ENCODE assay signal across 26 mouse cellular contexts in genomic region chr6:28635531-28636348, GRCm38 (mm10).
DNase-seq lines count a peak whose midpoint lies in the region; ATAC-seq and TF ChIP-seq lines count a peak whose summit lies in the region.
"Had no signal": no experiment of that assay in that cellular context is flagged by ENCODE, and none has a peak within 500 bp of the region (broad histone marks: within the 10 kb centered on the region; RNA-seq: fewer than 3 reads in every experiment).

No protein-coding gene starts in this region.

- peaks cover 72% of the 10 kb centered on the region for H3K36me3 ChIP-seq in G1E (replicated peaks)
- no peaks in the 10 kb centered on the region for H3K36me3 ChIP-seq in liver, embryonic 14.5 days (replicated peaks; ENCODE audit: control insufficient read depth, insufficient read depth, low read depth)
- peaks cover 3% of the 10 kb centered on the region; the same call in 1 of the 2 replicates for H3K36me3 ChIP-seq in intestine, postnatal 0 days (ENCODE audit: control insufficient read depth, insufficient read depth)
- H3K36me3 ChIP-seq: forebrain, embryonic 10.5 days; forebrain, embryonic 15.5 days; heart, embryonic 12.5 days; hindbrain, embryonic 13.5 days; limb, embryonic 13.5 days; midbrain, embryonic 10.5 days; midbrain, embryonic 15.5 days; stomach, embryonic 15.5 days had no signal

- H3K4me1 ChIP-seq in G1E (ENCODE audit: insufficient read depth, low read depth, low read length) = peaks cover 12% of the 10 kb centered on the region
- H3K4me1 ChIP-seq in liver, embryonic 14.5 days (replicated peaks; ENCODE audit: control insufficient read depth in 2 of 2, insufficient read depth in 2 of 2, low read length in 1 of 2) = peaks cover 16% of the 10 kb centered on the region in 2 experiments
- no peaks in the 10 kb centered on the region for H3K4me1 ChIP-seq in intestine, postnatal 0 days (replicated peaks; ENCODE audit: control insufficient read depth, insufficient read depth, low read length)

- no peaks in the 10 kb centered on the region for H3K9me3 ChIP-seq in G1E (replicated peaks)
- no peaks in the 10 kb centered on the region for H3K9me3 ChIP-seq in liver, embryonic 14.5 days (ENCODE audit: control insufficient read depth, low read length)
- no peaks in the 10 kb centered on the region for H3K9me3 ChIP-seq in intestine, postnatal 0 days (ENCODE audit: control insufficient read depth)
- H3K9me3 ChIP-seq: forebrain, embryonic 10.5 days; forebrain, embryonic 15.5 days; heart, embryonic 12.5 days; hindbrain, embryonic 13.5 days; limb, embryonic 13.5 days; midbrain, embryonic 10.5 days; midbrain, embryonic 15.5 days; stomach, embryonic 15.5 days had no signal

- H3K27ac ChIP-seq in liver, embryonic 14.5 days = no peak overlapping the region; the same call in 1 of the 2 replicates
- no peak overlapping the region for H3K27ac ChIP-seq in intestine, postnatal 0 days (ENCODE audit: low read depth, low read length)
- H3K27ac ChIP-seq: forebrain, embryonic 10.5 days; forebrain, embryonic 15.5 days; hindbrain, embryonic 13.5 days; limb, embryonic 13.5 days; macrophage; midbrain, embryonic 10.5 days; midbrain, embryonic 15.5 days; stomach, embryonic 15.5 days had no signal

- H3K4me2 ChIP-seq in liver, embryonic 14.5 days (ENCODE audit: low read depth) = 0 out of 2 replicates have a peak overlapping the region, but pooled peaks have one; percentile 8
- H3K4me2 ChIP-seq in intestine, postnatal 0 days (replicated peaks; ENCODE audit: low read depth) = no peak overlapping the region
- H3K4me2 ChIP-seq: forebrain, embryonic 15.5 days; heart, embryonic 12.5 days; hindbrain, embryonic 13.5 days; limb, embryonic 13.5 days; midbrain, embryonic 15.5 days; stomach, embryonic 15.5 days had no signal

- no peaks in the 10 kb centered on the region for H3K27me3 ChIP-seq in G1E (ENCODE audit: insufficient read depth, low read length)
- H3K27me3 ChIP-seq in liver, embryonic 14.5 days (ENCODE audit: control insufficient read depth, insufficient read depth, low read length) = no peaks in the 10 kb centered on the region
- H3K27me3 ChIP-seq in intestine, postnatal 0 days (replicated peaks; ENCODE audit: control insufficient read depth, insufficient read depth, low read length) = no peaks in the 10 kb centered on the region
- H3K27me3 ChIP-seq: CH12.LX; forebrain, embryonic 15.5 days; heart, embryonic 12.5 days; hindbrain, embryonic 13.5 days; limb, embryonic 13.5 days; midbrain, embryonic 15.5 days; stomach, embryonic 15.5 days had no signal

- H3K4me3 ChIP-seq in G1E (ENCODE audit: low read depth, low read length) = no peak overlapping the region
- H3K4me3 ChIP-seq in liver, embryonic 14.5 days (ENCODE audit: insufficient read depth in 1 of 2, low read depth in 2 of 2, low read length in 2 of 2) = no peak overlapping the region
- H3K4me3 ChIP-seq in intestine, postnatal 0 days (ENCODE audit: low read depth, low read length) = no peak overlapping the region
- H3K4me3 ChIP-seq: forebrain, embryonic 10.5 days; forebrain, embryonic 15.5 days; heart, embryonic 12.5 days; hindbrain, embryonic 13.5 days; limb, embryonic 13.5 days; midbrain, embryonic 10.5 days; midbrain, embryonic 15.5 days; stomach, embryonic 15.5 days had no signal

- WGBS in liver, embryonic 14.5 days (ENCODE audit: insufficient replicate concordance) = 48% methylated on average over 6 of the region's 6 CpGs
- 75% methylated on average over 6 of the region's 6 CpGs for WGBS in intestine, postnatal 0 days

- no peak for DNase-seq in G1E (ENCODE audit: low spot score)
- peak; percentile 55 for DNase-seq in MN1 (ENCODE audit: low spot score)
- no peak for DNase-seq in liver, embryonic 14.5 days (ENCODE audit: low read depth in 3 of 3, low spot score in 3 of 3)
- no peak for DNase-seq in left cerebral cortex, adult 11 months (ENCODE audit: low spot score)
- DNase-seq: cerebellum, adult 8-10 months; cerebellum, postnatal 25 days; gastrocnemius, postnatal 25 days; heart, adult 18-20 months; heart, postnatal 4 days; kidney, adult 11 months; layer of hippocampus, adult 9-11 months; lung, adult 2 months; lung, postnatal 10 days; right cerebral cortex, postnatal 25 days had no signal

- H3K9ac ChIP-seq in liver, embryonic 14.5 days (replicated peaks) = no peak overlapping the region; the same call in 1 of the 2 replicates
- no peak overlapping the region for H3K9ac ChIP-seq in intestine, postnatal 0 days (ENCODE audit: low read depth, low read length)
- H3K9ac ChIP-seq: forebrain, embryonic 15.5 days; heart, embryonic 12.5 days; hindbrain, embryonic 13.5 days; limb, embryonic 13.5 days; midbrain, embryonic 15.5 days; stomach, embryonic 15.5 days had no signal

- no peak for TF ChIP-seq CTCF in G1E (IDR thresholded peaks at IDR 0.05; ENCODE audit: low read depth, low read length)
- TF ChIP-seq CTCF in liver, embryonic 14.5 days (IDR thresholded peaks at IDR 0.05; ENCODE audit: low read depth) = no peak
- no peak for TF ChIP-seq CTCF in intestine, postnatal 0 days (IDR thresholded peaks at IDR 0.05; ENCODE audit: low read depth)

- TF ChIP-seq EP300 in liver, embryonic 14.5 days (IDR thresholded peaks at IDR 0.05; ENCODE audit: low read depth) = 0 out of 2 replicates have a peak, but pooled peaks have one; percentile 16

- peak; percentile 54 for ATAC-seq in G1E (ENCODE audit: extremely low read depth, insufficient number of reproducible peaks, low FRiP score, poor library complexity, severe bottlenecking)
- peak; percentile 70 for ATAC-seq in liver, embryonic 14.5 days (ENCODE audit: insufficient read depth)
- ATAC-seq in megakaryocyte-erythroid progenitor cell, adult 5-6 weeks (replicated peaks; ENCODE audit: low FRiP score, low TSS enrichment, poor library complexity, severe bottlenecking) = peak; percentile 69
- no peak for ATAC-seq in intestine, postnatal 0 days
- ATAC-seq: forebrain, embryonic 15.5 days; midbrain, embryonic 15.5 days had no signal
